Mouse (Mus musculus): ENCODE measurements around the gene 1600015I10Rik. TPM values are rescaled to one million over a fixed set of nuclear protein-coding genes. Genes with fewer than 3 reads are reported as not detected.

Gene 1600015I10Rik
- polyA plus RNA-seq, 1 experiment from 2014 or later = not detected

DNA sequence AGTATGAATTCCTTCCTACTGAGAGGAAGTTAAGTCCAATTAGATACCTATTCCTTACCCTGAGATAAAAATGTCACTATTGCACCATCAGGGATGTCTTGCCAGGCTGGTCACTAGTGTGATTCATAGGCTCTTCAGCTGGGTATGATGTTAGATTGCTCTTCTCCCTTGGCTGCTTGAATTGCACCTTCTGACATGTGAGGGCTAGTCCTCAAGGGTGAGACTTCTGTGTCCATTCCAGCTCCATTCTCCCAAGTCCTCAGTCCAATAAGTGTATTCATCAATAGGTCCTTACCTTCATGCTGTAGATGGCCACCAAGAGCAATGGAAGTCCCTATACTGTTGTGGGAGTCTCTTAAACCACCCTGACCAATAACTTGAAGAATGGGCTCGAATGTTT lies 49.9 kb downstream of the 1600015I10Rik start:
- WGBS = 50% methylated on average over 1 of the region's 1 CpGs
- Histone ChIP-seq H3K36me3 (ENCODE audit: poor library complexity, severe bottlenecking) (no peaks in the 10 kb centered on the region), H3K27me3 (no peaks in the 10 kb centered on the region), H3K9me3 (replicated peaks) (no peaks in the 10 kb centered on the region), H3K27ac (no peak overlapping the region), H3K4me1 (no peaks in the 10 kb centered on the region), H3K4me2 (no peak overlapping the region), H3K4me3 (no peak overlapping the region), H3K9ac (no peak overlapping the region)
- no peak for ATAC-seq

DNA sequence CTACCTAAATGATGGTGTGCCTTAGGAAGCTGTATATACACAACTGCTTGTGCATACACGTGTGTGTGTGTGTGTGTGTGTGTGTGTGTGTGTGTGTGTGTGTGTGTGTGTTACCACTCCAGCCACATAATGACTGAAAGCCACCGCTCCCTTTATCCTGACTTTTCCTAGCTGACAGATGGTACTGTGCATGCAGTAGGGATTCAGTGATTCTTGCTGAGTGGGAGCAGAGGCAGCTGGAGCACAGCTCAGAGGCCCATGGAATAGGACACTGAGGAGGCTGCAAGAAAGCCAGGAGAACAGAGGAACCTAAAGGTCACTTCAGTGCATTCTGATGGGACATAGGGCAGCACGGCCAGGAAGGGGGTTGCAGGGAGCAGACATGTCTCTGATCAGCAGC lies 52.6 kb downstream of the 1600015I10Rik start:
- Histone ChIP-seq H3K9ac (no peak overlapping the region), H3K9me3 (replicated peaks) (no peaks in the 10 kb centered on the region), H3K27ac (no peak overlapping the region), H3K4me2 (no peak overlapping the region), H3K4me3 (no peak overlapping the region), H3K4me1 (no peaks in the 10 kb centered on the region), H3K36me3 (ENCODE audit: poor library complexity, severe bottlenecking) (no peaks in the 10 kb centered on the region), H3K27me3 (no peaks in the 10 kb centered on the region)
- WGBS = 55% methylated on average over 3 of the region's 3 CpGs
- ATAC-seq = no peak

Other genes starting within 250 kb of the 1600015I10Rik start
- 1.9 and 2.2 TPM in 2 replicates for gene Gimap4, start 245.3 kb upstream of the 1600015I10Rik start, polyA plus RNA-seq (2015; fragmentation: Nextera tagmentation; extraction: Ambion mirVana)
- gene Gimap6, start 221.7 kb upstream of the 1600015I10Rik start, polyA plus RNA-seq (2015; fragmentation: Nextera tagmentation; extraction: Ambion mirVana) = 4.8 and 5.1 TPM in 2 replicates
- 0.70 and 0.71 TPM in 2 replicates for gene Gm28053, start 211.3 kb upstream of the 1600015I10Rik start, polyA plus RNA-seq (2015; fragmentation: Nextera tagmentation; extraction: Ambion mirVana)
- not detected in 2 replicates for gene Gimap7, start 211.3 kb upstream of the 1600015I10Rik start, polyA plus RNA-seq (2015; fragmentation: Nextera tagmentation; extraction: Ambion mirVana)
- gene Gimap1, start 190.8 kb upstream of the 1600015I10Rik start, polyA plus RNA-seq (2015; fragmentation: Nextera tagmentation; extraction: Ambion mirVana) = 3.4 and 4.1 TPM in 2 replicates
- 0.91 and 1.1 TPM in 2 replicates for gene Gimap5, start 183.7 kb upstream of the 1600015I10Rik start, polyA plus RNA-seq (2015; fragmentation: Nextera tagmentation; extraction: Ambion mirVana)
- not detected in 2 replicates for gene Gimap3, start 159.0 kb upstream of the 1600015I10Rik start, polyA plus RNA-seq (2015; fragmentation: Nextera tagmentation; extraction: Ambion mirVana)
- 10.9 and 15.0 TPM in 2 replicates for gene Tmem176a, start 89.0 kb upstream of the 1600015I10Rik start, polyA plus RNA-seq (2015; fragmentation: Nextera tagmentation; extraction: Ambion mirVana)
- 92.1 and 97.6 TPM in 2 replicates for gene Tmem176b, start 88.4 kb upstream of the 1600015I10Rik start, polyA plus RNA-seq (2015; fragmentation: Nextera tagmentation; extraction: Ambion mirVana)
- gene Aoc1, start 57.0 kb upstream of the 1600015I10Rik start, polyA plus RNA-seq (2015; fragmentation: Nextera tagmentation; extraction: Ambion mirVana) = not detected in 2 replicates
- gene Doxl2, start 45.1 kb downstream of the 1600015I10Rik start, polyA plus RNA-seq (2015; fragmentation: Nextera tagmentation; extraction: Ambion mirVana) = not detected in 2 replicates
- gene Svs1, start 57.0 kb downstream of the 1600015I10Rik start, polyA plus RNA-seq (2015; fragmentation: Nextera tagmentation; extraction: Ambion mirVana) = not detected in 2 replicates
- 0.19 and 0.24 TPM in 2 replicates for gene Gpnmb, start 106.7 kb downstream of the 1600015I10Rik start, polyA plus RNA-seq (2015; fragmentation: Nextera tagmentation; extraction: Ambion mirVana)
- gene Malsu1, start 143.9 kb downstream of the 1600015I10Rik start, polyA plus RNA-seq (2015; fragmentation: Nextera tagmentation; extraction: Ambion mirVana) = 68.3 and 74.0 TPM in 2 replicates